Mouse (Mus musculus): ENCODE measurements around the gene Cd207.

Gene Cd207

GRCm38 (mm10) chr6:83677757-83678156 is at the start of gene Cd207:
Gene Cd207 (minus strand): TSS chr6:83677857.
- in situ Hi-C loops (cut with MboI, MseI): no loop called here

- in situ Hi-C loops (cut with MboI, MseI): no loop called here
These were observed 49.5 kb upstream of the Cd207 start for GRCm38 (mm10) chr6:83727178-83727577.

GRCm38 (mm10) chr6:83722526-83722925 is 44.9 kb upstream of the Cd207 start:
- in situ Hi-C loops (cut with MboI, MseI): no loop called here

- in situ Hi-C loops (cut with MboI, MseI): no loop called here
These were observed 39.4 kb upstream of the Cd207 start for GRCm38 (mm10) chr6:83717026-83717425.

GRCm38 (mm10) chr6:83715461-83716196 is 38.0 kb upstream of the Cd207 start:
- in situ Hi-C loops (cut with MboI, MseI): no loop called here

- in situ Hi-C loops (cut with MboI, MseI): no loop called here
These were observed 36.8 kb upstream of the Cd207 start for GRCm38 (mm10) chr6:83714221-83715123.

GRCm38 (mm10) chr6:83713271-83714136 is 35.8 kb upstream of the Cd207 start:
- in situ Hi-C loops (cut with MboI, MseI): no loop called here

GRCm38 (mm10) chr6:83711725-83712475 is 34.2 kb upstream of the Cd207 start:
- in situ Hi-C loops (cut with MboI, MseI): no loop called here

- in situ Hi-C loops (cut with MboI, MseI): no loop called here
These were observed 33.5 kb upstream of the Cd207 start, which contains the start of gene Vax2 for GRCm38 (mm10) chr6:83711067-83711675. Gene Vax2 (plus strand): TSS chr6:83711264.

- in situ Hi-C loops (cut with MboI, MseI): no loop called here
These were observed 32.9 kb upstream of the Cd207 start for GRCm38 (mm10) chr6:83710361-83711066.

- in situ Hi-C loops (cut with MboI, MseI): no loop called here
These were observed 30.3 kb upstream of the Cd207 start for GRCm38 (mm10) chr6:83707738-83708510.

GRCm38 (mm10) chr6:83704701-83705100 is 27.0 kb upstream of the Cd207 start:
- in situ Hi-C loops (cut with MboI, MseI): no loop called here

GRCm38 (mm10) chr6:83704294-83704693 is 26.6 kb upstream of the Cd207 start:
- in situ Hi-C loops (cut with MboI, MseI): no loop called here

GRCm38 (mm10) chr6:83703722-83704078 is 26.0 kb upstream of the Cd207 start:
- in situ Hi-C loops (cut with MboI, MseI): no loop called here

GRCm38 (mm10) chr6:83703000-83703721 is 25.5 kb upstream of the Cd207 start:
- in situ Hi-C loops (cut with MboI, MseI): no loop called here

GRCm38 (mm10) chr6:83702146-83702999 is 24.7 kb upstream of the Cd207 start:
- in situ Hi-C loops (cut with MboI, MseI): no loop called here

- in situ Hi-C loops (cut with MboI, MseI): no loop called here
These were observed 23.3 kb upstream of the Cd207 start for GRCm38 (mm10) chr6:83701001-83701400.

All from T-helper 17 cell (primary cell).